Mouse (Mus musculus): Measurements from ENCODE around the gene Izumo1r.
A peak's percentile ranks its signal among the peaks of the same experiment; 100 is the strongest.

Gene Izumo1r

GRCm38 (mm10) chr9:14903581-14904378, at the start of gene Izumo1r:
Gene Izumo1r, minus strand, starts transcription at chr9:14903949.
- DNase-seq (ENCODE audit: low spot score) = peak; percentile 58

GRCm38 (mm10) chr9:14951072-14951471, 47.3 kb upstream of the Izumo1r start:
- no peak for DNase-seq (ENCODE audit: low spot score)

- DNase-seq (ENCODE audit: low spot score) = no peak
Measured at GRCm38 (mm10) chr9:14948843-14949242, 45.1 kb upstream of the Izumo1r start.

- DNase-seq (ENCODE audit: low spot score) = no peak
Measured at GRCm38 (mm10) chr9:14946677-14947076, 42.9 kb upstream of the Izumo1r start.

GRCm38 (mm10) chr9:14945919-14946318, 42.2 kb upstream of the Izumo1r start:
- no peak for DNase-seq (ENCODE audit: low spot score)

- no peak for DNase-seq (ENCODE audit: low spot score)
Measured at GRCm38 (mm10) chr9:14942143-14942720, 38.5 kb upstream of the Izumo1r start.

GRCm38 (mm10) chr9:14939610-14940009, 35.9 kb upstream of the Izumo1r start:
- no peak for DNase-seq (ENCODE audit: low spot score)

GRCm38 (mm10) chr9:14937308-14937707, 33.6 kb upstream of the Izumo1r start:
- DNase-seq (ENCODE audit: low spot score) = no peak

- DNase-seq (ENCODE audit: low spot score) = no peak
Measured at GRCm38 (mm10) chr9:14934851-14935250, 31.1 kb upstream of the Izumo1r start.

- no peak for DNase-seq (ENCODE audit: low spot score)
Measured at GRCm38 (mm10) chr9:14931943-14932342, 28.2 kb upstream of the Izumo1r start.

GRCm38 (mm10) chr9:14931211-14931610, 27.5 kb upstream of the Izumo1r start:
- no peak for DNase-seq (ENCODE audit: low spot score)

GRCm38 (mm10) chr9:14926593-14926992, 22.8 kb upstream of the Izumo1r start:
- peak; percentile 74 for DNase-seq (ENCODE audit: low spot score)

- DNase-seq (ENCODE audit: low spot score) = no peak
Measured at GRCm38 (mm10) chr9:14923625-14924024, 19.9 kb upstream of the Izumo1r start.

- no peak for DNase-seq (ENCODE audit: low spot score)
Measured at GRCm38 (mm10) chr9:14921971-14922560, 18.3 kb upstream of the Izumo1r start.

- no peak for DNase-seq (ENCODE audit: low spot score)
Measured at GRCm38 (mm10) chr9:14921254-14921653, 17.5 kb upstream of the Izumo1r start.

- no peak for DNase-seq (ENCODE audit: low spot score)
Measured at GRCm38 (mm10) chr9:14920608-14921007, 16.9 kb upstream of the Izumo1r start.

GRCm38 (mm10) chr9:14918825-14919668, 15.3 kb upstream of the Izumo1r start:
- DNase-seq (ENCODE audit: low spot score) = no peak

- no peak for DNase-seq (ENCODE audit: low spot score)
Measured at GRCm38 (mm10) chr9:14917661-14918060, 13.9 kb upstream of the Izumo1r start.

- no peak for DNase-seq (ENCODE audit: low spot score)
Measured at GRCm38 (mm10) chr9:14912037-14912436, 8.3 kb upstream of the Izumo1r start.

GRCm38 (mm10) chr9:14909981-14910380, 6.2 kb upstream of the Izumo1r start:
- DNase-seq (ENCODE audit: low spot score) = no peak

GRCm38 (mm10) chr9:14907816-14908415, 4.2 kb upstream of the Izumo1r start:
- peak; percentile 58 for DNase-seq (ENCODE audit: low spot score)

- DNase-seq (ENCODE audit: low spot score) = no peak
Measured at GRCm38 (mm10) chr9:14905956-14906355, 2.2 kb upstream of the Izumo1r start.

Data from T-cell, adult 2 months (primary cell).